25 mouse cellular contexts compared by ENCODE assay signal in genomic region chr17:12519089-12519488, GRCm38 (mm10). TPM values are rescaled to one million over a fixed set of nuclear protein-coding genes. Genes with fewer than 3 reads are reported as not detected.
A peak's percentile ranks its signal among the peaks of the same experiment; 100 is the strongest.
DNase-seq lines count a peak whose midpoint lies in the region; ATAC-seq and TF ChIP-seq lines count a peak whose summit lies in the region.
"Had no signal": no experiment of that assay in that cellular context is flagged by ENCODE, and none has a peak within 500 bp of the region (broad histone marks: within the 10 kb centered on the region; RNA-seq: fewer than 3 reads in every experiment).

No protein-coding gene starts in this region.

- no peaks in the 10 kb centered on the region for H3K9me3 ChIP-seq in forebrain, postnatal 0 days (ENCODE audit: low read length)
- H3K9me3 ChIP-seq in forebrain, embryonic 12.5 days = no peaks in the 10 kb centered on the region

- no peak for TF ChIP-seq CTCF in forebrain, postnatal 0 days (IDR thresholded peaks at IDR 0.05; ENCODE audit: low read depth)

- H3K27me3 ChIP-seq in forebrain, postnatal 0 days (ENCODE audit: insufficient read depth, low read length) = no peaks in the 10 kb centered on the region
- no peaks in the 10 kb centered on the region for H3K27me3 ChIP-seq in forebrain, embryonic 12.5 days
- H3K27me3 ChIP-seq: forebrain, embryonic 13.5 days had no signal

- H3K4me3 ChIP-seq in forebrain, postnatal 0 days (ENCODE audit: low read depth, low read length) = no peak overlapping the region
- no peak overlapping the region for H3K4me3 ChIP-seq in forebrain, embryonic 12.5 days (replicated peaks)
- H3K4me3 ChIP-seq: embryonic facial prominence, embryonic 13.5 days; erythroblast, embryonic 14.5 days; forebrain, embryonic 13.5 days; gastrocnemius, adult 2 months; hindbrain, embryonic 10.5 days had no signal

- peak; percentile 94 for ATAC-seq in forebrain, postnatal 0 days
- no peak for ATAC-seq in forebrain, embryonic 12.5 days (ENCODE audit: low FRiP score)
- peak; percentile 79 for ATAC-seq in common myeloid progenitor, adult 5-6 weeks (replicated peaks; ENCODE audit: low read depth, poor library complexity, severe bottlenecking)
- 0 out of 2 replicates have a peak, but pooled peaks have one; percentile 12 for ATAC-seq in megakaryocyte-erythroid progenitor cell, adult 5-6 weeks (replicated peaks; ENCODE audit: low FRiP score, low TSS enrichment, poor library complexity, severe bottlenecking)
- ATAC-seq: forebrain, embryonic 13.5 days; forebrain, embryonic 16.5 days had no signal

- no peak overlapping the region for H3K27ac ChIP-seq in forebrain, postnatal 0 days (ENCODE audit: low read depth, low read length)
- H3K27ac ChIP-seq in forebrain, embryonic 12.5 days = no peak overlapping the region
- H3K27ac ChIP-seq: embryonic facial prominence, embryonic 13.5 days; forebrain, embryonic 13.5 days; gastrocnemius, adult 2 months; hindbrain, embryonic 10.5 days; hindbrain, embryonic 14.5 days had no signal

- H3K4me2 ChIP-seq in forebrain, postnatal 0 days (ENCODE audit: low read depth) = no peak overlapping the region
- no peak overlapping the region for H3K4me2 ChIP-seq in forebrain, embryonic 12.5 days
- H3K4me2 ChIP-seq: embryonic facial prominence, embryonic 13.5 days; forebrain, embryonic 13.5 days; heart, embryonic 11.5 days; hindbrain, embryonic 14.5 days had no signal

- H3K9ac ChIP-seq in forebrain, postnatal 0 days = no peak overlapping the region
- H3K9ac ChIP-seq in forebrain, embryonic 12.5 days = no peak overlapping the region
- H3K9ac ChIP-seq: embryonic facial prominence, embryonic 13.5 days; forebrain, embryonic 13.5 days; hindbrain, embryonic 14.5 days had no signal

- H3K36me3 ChIP-seq in forebrain, postnatal 0 days (ENCODE audit: insufficient read depth) = no peaks in the 10 kb centered on the region
- H3K36me3 ChIP-seq in forebrain, embryonic 12.5 days (replicated peaks) = no peaks in the 10 kb centered on the region
- H3K36me3 ChIP-seq: embryonic facial prominence, embryonic 13.5 days; G1E; hindbrain, embryonic 10.5 days had no signal

- 60% methylated on average over 2 of the region's 2 CpGs for WGBS in forebrain, postnatal 0 days
- 71% methylated on average over 2 of the region's 2 CpGs for WGBS in forebrain, embryonic 12.5 days

- no peaks in the 10 kb centered on the region for H3K4me1 ChIP-seq in forebrain, postnatal 0 days (ENCODE audit: insufficient read depth)
- H3K4me1 ChIP-seq in forebrain, embryonic 12.5 days = no peaks in the 10 kb centered on the region
- H3K4me1 ChIP-seq: embryonic facial prominence, embryonic 13.5 days; forebrain, embryonic 13.5 days; hindbrain, embryonic 10.5 days had no signal

- no peak for DNase-seq in forebrain, postnatal 0 days
- peak; percentile 36 for DNase-seq in 416B (ENCODE audit: low read depth)
- no peak for DNase-seq in layer of hippocampus, postnatal 10 days (ENCODE audit: low spot score in 2 of 2)
- no peak for DNase-seq in kidney, postnatal 36 days
- DNase-seq: adrenal gland, adult 8-10 months; adrenal gland, postnatal 25 days; B cell, adult 2 months; cerebellum, adult 18-20 months; cerebellum, adult 9-10 months; cerebellum, postnatal 14 days; gastrocnemius, adult 2 months; gastrocnemius, postnatal 14 days; heart, adult 11 months had no signal

RNA-seq across cellular contexts. Expression of gene Slc22a3, which starts 11.6 kb away (rescaled TPM):
- 1.5 and 2.5 TPM in 2 replicates for total RNA-seq in forebrain, postnatal 0 days (2014; rRNA removed)
- 1.3 and 2.1 TPM in 2 replicates for polyA plus RNA-seq in forebrain, postnatal 0 days (2015; fragmentation: Nextera tagmentation; extraction: Ambion mirVana)
- not detected in 2 replicates for polyA plus RNA-seq in forebrain, embryonic 12.5 days (2016; fragmentation: Nextera tagmentation; extraction: Ambion mirVana)
- 36.2 and 45.5 TPM in 2 replicates for total RNA-seq in common myeloid progenitor, adult 5-6 weeks (2017)
- total RNA-seq in megakaryocyte-erythroid progenitor cell, adult 5-6 weeks (2014; fragmentation: Nextera tagmentation) = 26.2 and 42.0 TPM in 2 replicates
- total RNA-seq in megakaryocyte-erythroid progenitor cell, adult 5-6 weeks (2017) = 27.4 and 29.7 TPM in 2 replicates
- total RNA-seq in layer of hippocampus, postnatal 10 days (2021) = 1 to 10 TPM; 3.6 to 4.2 TPM
- total RNA-seq: CH12.LX had no signal
- polyA plus RNA-seq: erythroblast, embryonic 14.5 days had no signal
